Mouse (Mus musculus) MEL (cell line): ENCODE measurements around the gene Palm. TPM values are rescaled to one million over a fixed set of nuclear protein-coding genes. Genes with fewer than 3 reads are reported as not detected.

ENCODE experiments used
- DNase-seq: peaks from one replicate; pipeline ENCODE4 v3.0.0; 2011; ENCODE audit warnings: low read depth, low spot score
- H3K27ac ChIP-seq: 2 replicates; pipeline ENCODE4 v1.5.1; 2012; ENCODE audit warnings: low read depth, mild to moderate bottlenecking, control low read depth, low read length, moderate library complexity; ENCODE audit not compliant: control insufficient read depth
- H3K27me3 ChIP-seq, 2 experiments: fragments of 150-350 bp in 1 of 2; sonication (generic) in 1 of 2; 2 replicates each; pipeline ENCODE4 v1.6.1; 2012; ENCODE audit warnings: low read length in 2 of 2, mild to moderate bottlenecking in 2 of 2, improper control_type of control experiment in 1 of 2, moderate library complexity in 1 of 2; ENCODE audit not compliant: insufficient read depth in 2 of 2, control insufficient read depth in 1 of 2
- H3K36me3 ChIP-seq, 2 experiments: 2 replicates each; pipeline ENCODE4 v1.6.1; 2012 to 2014; ENCODE audit warnings: low read length in 2 of 2, improper control_type of control experiment in 1 of 2, inconsistent platforms in 1 of 2, mild to moderate bottlenecking in 1 of 2; ENCODE audit not compliant: insufficient read depth in 2 of 2, control insufficient read depth in 1 of 2
- H3K4me1 ChIP-seq, 2 experiments: fragments of 150-350 bp in 1 of 2; sonication (generic) in 1 of 2; 2 replicates each; pipeline ENCODE4 v1.6.1; 2012; ENCODE audit warnings: low read length in 2 of 2, improper control_type of control experiment in 1 of 2, mild to moderate bottlenecking in 1 of 2; ENCODE audit not compliant: insufficient read depth in 2 of 2, control insufficient read depth in 1 of 2
- H3K4me3 ChIP-seq, 2 experiments: fragments of 150-350 bp in 1 of 2; sonication (generic) in 1 of 2; 2 replicates each; pipeline ENCODE4 v1.5.1; 2012; ENCODE audit warnings: low read depth in 2 of 2, low read length in 2 of 2, mild to moderate bottlenecking in 2 of 2, moderate library complexity in 2 of 2, control low read depth in 1 of 2, improper control_type of control experiment in 1 of 2; ENCODE audit not compliant: control insufficient read depth in 1 of 2, insufficient read depth in 1 of 2
- H3K79me2 ChIP-seq: 2 replicates; pipeline ENCODE4 v1.6.1; 2012; ENCODE audit warnings: mild to moderate bottlenecking, low read length, moderate library complexity; ENCODE audit not compliant: control insufficient read depth, poor library complexity, insufficient read depth
- H3K9ac ChIP-seq: 2 replicates; pipeline ENCODE4 v1.6.1; 2012; ENCODE audit warnings: low read depth, mild to moderate bottlenecking, control low read depth, low read length, moderate library complexity; ENCODE audit not compliant: control insufficient read depth, poor library complexity, severe bottlenecking
- H3K9me3 ChIP-seq: fragments of 150-350 bp; sonication (generic); replicated peaks from 2 replicates; pipeline ENCODE4 v1.6.1; 2012; ENCODE audit warnings: mild to moderate bottlenecking, low read length, improper control_type of control experiment, moderate library complexity; ENCODE audit not compliant: insufficient read depth
- BHLHE40 ChIP-seq: IDR thresholded peaks from 2 replicates; pipeline ENCODE4 v1.6.1; 2012; ENCODE audit warnings: low read depth, mild to moderate bottlenecking, inconsistent platforms, low read length, improper control_type of control experiment, borderline replicate concordance
- CHD2 ChIP-seq: IDR thresholded peaks from 2 replicates; pipeline ENCODE4 v1.6.1; 2011; ENCODE audit warnings: low read length, improper control_type of control experiment
- CTCF ChIP-seq, 3 experiments: IDR thresholded peaks in 2 of 3; conservative IDR thresholded peaks in 1 of 3; 2 replicates each; pipeline ENCODE4 v1.5.1; 2011 to 2012; ENCODE audit warnings: low read length in 3 of 3, low read depth in 2 of 3, mild to moderate bottlenecking in 2 of 3, improper control_type of control experiment in 1 of 3, inconsistent platforms in 1 of 3, mixed read lengths in 1 of 3, moderate library complexity in 1 of 3; ENCODE audit not compliant: control insufficient read depth in 1 of 3, insufficient read depth in 1 of 3, poor library complexity in 1 of 3, severe bottlenecking in 1 of 3
- EP300 ChIP-seq, 2 experiments: IDR thresholded peaks; 2 replicates each; pipeline ENCODE4 v1.6.1; 2011; ENCODE audit warnings: improper control_type of control experiment in 2 of 2, low read length in 2 of 2, low read depth in 1 of 2, mild to moderate bottlenecking in 1 of 2
- ETS1 ChIP-seq: IDR thresholded peaks from 2 replicates; pipeline ENCODE4 v1.6.1; 2012; ENCODE audit warnings: low read depth, mild to moderate bottlenecking, inconsistent platforms, low read length, improper control_type of control experiment, moderate library complexity
- GATA1 ChIP-seq: IDR thresholded peaks from 2 replicates; pipeline ENCODE4 v1.6.1; 2011; ENCODE audit warnings: low read depth, low read length, improper control_type of control experiment
- HCFC1 ChIP-seq: IDR thresholded peaks from 2 replicates; pipeline ENCODE4 v1.6.1; 2012; ENCODE audit warnings: low read depth, mild to moderate bottlenecking, inconsistent platforms, low read length, improper control_type of control experiment, moderate library complexity
- MEF2A ChIP-seq: IDR thresholded peaks from 2 replicates; pipeline ENCODE4 v1.6.1; 2014; ENCODE audit warnings: low read depth, mild to moderate bottlenecking, inconsistent platforms, low read length, improper control_type of control experiment; ENCODE audit not compliant: poor library complexity, insufficient replicate concordance, severe bottlenecking; ENCODE audit errors: extremely low read depth
- MXI1 ChIP-seq: IDR thresholded peaks from 2 replicates; pipeline ENCODE4 v1.6.1; 2011; ENCODE audit warnings: mild to moderate bottlenecking, low read depth, low read length, improper control_type of control experiment
- MYB ChIP-seq: IDR thresholded peaks from 2 replicates; pipeline ENCODE4 v1.6.1; 2011; ENCODE audit warnings: mild to moderate bottlenecking, low read depth, low read length, improper control_type of control experiment
- MYC ChIP-seq: IDR thresholded peaks from 2 replicates; pipeline ENCODE4 v1.6.1; 2011; ENCODE audit warnings: low read depth, mild to moderate bottlenecking, low read length, improper control_type of control experiment, moderate library complexity
- NELFE ChIP-seq: IDR thresholded peaks from 2 replicates; pipeline ENCODE4 v1.6.1; 2011; ENCODE audit warnings: low read depth, low read length, improper control_type of control experiment
- POLR2A ChIP-seq, 2 experiments: IDR thresholded peaks; 2 replicates each; pipeline ENCODE4 v1.6.1; 2011 to 2012; ENCODE audit warnings: low read length in 2 of 2, mild to moderate bottlenecking in 2 of 2, control low read depth in 1 of 2, improper control_type of control experiment in 1 of 2, low read depth in 1 of 2, moderate library complexity in 1 of 2; ENCODE audit not compliant: control insufficient read depth in 1 of 2, insufficient read depth in 1 of 2, poor library complexity in 1 of 2
- POLR2AphosphoS2 ChIP-seq: IDR thresholded peaks from 2 replicates; pipeline ENCODE4 v1.6.1; 2011; ENCODE audit warnings: low read length, improper control_type of control experiment
- RAD21 ChIP-seq: IDR thresholded peaks from 2 replicates; pipeline ENCODE4 v1.6.1; 2011; ENCODE audit warnings: mild to moderate bottlenecking, low read depth, low read length, improper control_type of control experiment
- SMC3 ChIP-seq: IDR thresholded peaks from 2 replicates; pipeline ENCODE4 v1.6.1; 2011; ENCODE audit warnings: low read depth, low read length, improper control_type of control experiment
- TAL1 ChIP-seq: IDR thresholded peaks from 2 replicates; pipeline ENCODE4 v1.6.1; 2012; ENCODE audit warnings: mild to moderate bottlenecking, inconsistent platforms, low read length, moderate library complexity, mixed read lengths
- UBTF ChIP-seq: IDR thresholded peaks from 2 replicates; pipeline ENCODE4 v1.6.1; 2012; ENCODE audit warnings: low read depth, mild to moderate bottlenecking, inconsistent platforms, low read length, improper control_type of control experiment, moderate library complexity, borderline replicate concordance; ENCODE audit not compliant: insufficient read depth
- ZC3H11A ChIP-seq: IDR thresholded peaks from 2 replicates; pipeline ENCODE4 v1.6.1; 2012; ENCODE audit warnings: low read depth, mild to moderate bottlenecking, inconsistent platforms, low read length, improper control_type of control experiment
- ZMIZ1 ChIP-seq: IDR thresholded peaks from 2 replicates; pipeline ENCODE4 v1.6.1; 2012; ENCODE audit warnings: low read depth, mild to moderate bottlenecking, inconsistent platforms, low read length, improper control_type of control experiment, moderate library complexity
- polyA plus RNA-seq, 2 experiments: library from polyadenylated mRNA; stranded (reverse) in 1 of 2; unstranded in 1 of 2; fragments of >175 nt in 1 of 2; fragments of >200 nt in 1 of 2; gene quantifications; 2 replicates each; pipeline versions ENCODE4 v1.2.1 to v1.2.4; 2012; ENCODE audit warnings: low replicate concordance in 2 of 2, low read depth in 1 of 2; ENCODE audit not compliant: insufficient read length in 2 of 2, insufficient read depth in 1 of 2, missing spikeins in 1 of 2
- total RNA-seq: library from RNA; depleted of rRNA; stranded (reverse); fragments of 300-350 nt; gene quantifications from 2 replicates; pipeline ENCODE4 v1.2.3, GENCODE M21; 2012

Palm gene
- total and polyA plus RNA-seq, 3 experiments, result 4.8 to 15.5 TPM; not detected in 1

GRCm38 (mm10) chr10:79865189-79865601 is 71.8 kb downstream of the Palm start:
- no peak overlapping the region for H3K9ac ChIP-seq
- H3K27me3 ChIP-seq, result no peaks in the 10 kb centered on the region
- no peak overlapping the region for H3K4me3 ChIP-seq
- no peak overlapping the region for H3K27ac ChIP-seq
- peak; percentile 98 for TF ChIP-seq POLR2AphosphoS2
- TF ChIP-seq CHD2, result no peak
- TF ChIP-seq BHLHE40, result no peak
- TF ChIP-seq, all 39 proteins: peak for 1
- no peak for DNase-seq
- Histone ChIP-seq H3K4me1 (no peaks in the 10 kb centered on the region), H3K9me3 (no peaks in the 10 kb centered on the region), H3K79me2 (no peaks in the 10 kb centered on the region; the same call in 1 of the 2 replicates), H3K36me3 (peaks cover 0 to 12% of the 10 kb centered on the region in 2 experiments; a peak in 2 of 4 replicates)

- DNase-seq, result no peak
- TF ChIP-seq EP300 (IDR thresholded peaks at IDR 0.05; ENCODE audit: low read depth in 1 of 2, low read length in 2 of 2), result no peak
- no peak for TF ChIP-seq ETS1
- TF ChIP-seq CTCF (IDR thresholded peaks at IDR 0.05 in 2 of 3, conservative IDR thresholded peaks at IDR 0.05 in 1 of 3; ENCODE audit: control insufficient read depth in 1 of 3, insufficient read depth in 1 of 3, low read depth in 2 of 3, low read length in 3 of 3, poor library complexity in 1 of 3, severe bottlenecking in 1 of 3), result peak; percentile 29 to 40 (median 34)
- 0 out of 4 replicates have a peak, but pooled peaks of 1 of the 2 experiments have one; percentile 10 for TF ChIP-seq POLR2A (IDR thresholded peaks at IDR 0.05; ENCODE audit: control insufficient read depth in 1 of 2, insufficient read depth in 1 of 2, low read depth in 1 of 2, low read length in 2 of 2, poor library complexity in 1 of 2)
- TF ChIP-seq NELFE, result no peak
- TF ChIP-seq HCFC1, result no peak
- no peak for TF ChIP-seq MYC
- peak; percentile 34 for TF ChIP-seq RAD21
- no peak for TF ChIP-seq GATA1
- TF ChIP-seq CHD2, result no peak
- TF ChIP-seq MEF2A, result no peak
- no peak for TF ChIP-seq MXI1
- TF ChIP-seq SMC3, result peak; percentile 44
- no peak for TF ChIP-seq ZMIZ1
- no peak for TF ChIP-seq UBTF
- TF ChIP-seq TAL1, result no peak
- TF ChIP-seq MYB, result no peak
- no peak; the same call in 1 of the 2 replicates for TF ChIP-seq ZC3H11A
- TF ChIP-seq, all 39 proteins: peak for 4
- Histone ChIP-seq H3K4me1 (no peaks in the 10 kb centered on the region), H3K9me3 (no peaks in the 10 kb centered on the region), H3K27ac (no peak overlapping the region), H3K4me3 (no peak overlapping the region), H3K9ac (no peak overlapping the region), H3K79me2 (no peaks in the 10 kb centered on the region; the same call in 1 of the 2 replicates), H3K27me3 (no peaks in the 10 kb centered on the region), H3K36me3 (peaks cover 0 to 9% of the 10 kb centered on the region in 2 experiments; a peak in 2 of 4 replicates)
Measured at GRCm38 (mm10) chr10:79865801-79866295, 72.5 kb downstream of the Palm start.
